Mouse (Mus musculus): ENCODE data around the gene Thap8.

DNA sequence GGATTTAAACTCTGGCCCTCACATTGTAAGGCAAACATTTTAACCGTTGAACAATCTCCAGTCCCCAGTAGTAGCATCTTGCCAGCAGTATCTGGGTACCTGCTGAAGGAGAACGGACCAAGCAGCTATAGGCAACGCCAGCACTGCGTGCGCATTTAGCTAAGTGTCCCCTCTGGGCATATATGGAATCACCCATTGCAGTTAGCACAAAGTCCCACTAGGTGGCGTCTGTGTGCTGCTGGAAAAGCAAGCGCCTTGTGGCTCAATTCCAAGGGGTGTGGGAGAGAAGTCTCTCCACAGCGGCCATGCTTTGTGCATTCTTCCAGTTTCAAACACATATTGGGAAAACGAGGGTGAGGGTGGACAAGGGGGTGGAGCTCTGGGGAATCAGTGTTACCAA, 56.5 kb downstream of the Thap8 start:
- TF ChIP-seq GATA1 (IDR thresholded peaks at IDR 0.05; ENCODE audit: borderline replicate concordance, low read length): no peak
- TF ChIP-seq FLI1 (IDR thresholded peaks at IDR 0.05; ENCODE audit: low read length): no peak
